Mouse (Mus musculus) liver, adult 2 months (tissue): ENCODE results near the gene Mst1. TPM values are rescaled to one million over a fixed set of nuclear protein-coding genes. Genes with fewer than 3 reads are reported as not detected.
A peak's percentile ranks its signal among the peaks of the same experiment; 100 is the strongest.

ENCODE experiments used
- DNase-seq: peaks from one replicate; pipeline ENCODE4 v3.0.0-alpha.2; 2011; ENCODE audit warnings: low read depth, low spot score; ENCODE audit errors: extremely low read depth
- H3K27ac ChIP-seq: fragments of 200-500 bp; replicated peaks from 2 replicates; pipeline ENCODE4 v1.5.1; 2012; ENCODE audit warnings: low read depth, mild to moderate bottlenecking, control low read depth, inconsistent platforms, low read length; ENCODE audit not compliant: insufficient read depth
- H3K27me3 ChIP-seq: fragments of 200-500 bp; 2 replicates; pipeline ENCODE4 v1.6.1; 2012; ENCODE audit warnings: mild to moderate bottlenecking, moderate library complexity, low read length, inconsistent platforms; ENCODE audit not compliant: control insufficient read depth, insufficient read depth
- H3K36me3 ChIP-seq: fragments of 200-500 bp; 2 replicates; pipeline ENCODE4 v1.6.1; 2012; ENCODE audit warnings: low read length, inconsistent platforms; ENCODE audit not compliant: control insufficient read depth, insufficient read depth
- H3K4me1 ChIP-seq: fragments of 200-500 bp; 2 replicates; pipeline ENCODE4 v1.6.1; 2011; ENCODE audit warnings: low read length; ENCODE audit not compliant: control insufficient read depth, insufficient read depth
- H3K4me3 ChIP-seq: fragments of 200-500 bp; 2 replicates; pipeline ENCODE4 v1.5.1; 2011; ENCODE audit warnings: low read depth, mild to moderate bottlenecking, control low read depth, low read length, moderate library complexity; ENCODE audit not compliant: insufficient read depth
- H3K79me2 ChIP-seq: fragments of 200-500 bp; 2 replicates; pipeline ENCODE4 v1.6.1; 2012; ENCODE audit warnings: inconsistent platforms, mild to moderate bottlenecking, low read length, moderate library complexity; ENCODE audit not compliant: control insufficient read depth, insufficient read depth
- H3K9ac ChIP-seq: fragments of 200-500 bp; 2 replicates; pipeline ENCODE4 v1.6.1; 2012; ENCODE audit warnings: low read depth, mild to moderate bottlenecking, control low read depth, inconsistent platforms, low read length
- CTCF ChIP-seq: fragments of 200-500 bp; IDR thresholded peaks from 2 replicates; pipeline ENCODE4 v1.5.1; 2011; ENCODE audit warnings: low read depth, low read length, control low read depth
- POLR2A ChIP-seq: fragments of 200-500 bp; IDR thresholded peaks from 2 replicates; pipeline ENCODE4 v1.6.1; 2011; ENCODE audit warnings: low read length, control low read depth; ENCODE audit not compliant: insufficient read depth; ENCODE audit errors: extremely low read depth
- WGBS: fragments of 180-500 bp; shearing (Covaris S2); methylation state at CpG from one replicate; pipeline ENCODE4 v1.1.7; 2018; 5-methylcytosine and 5-hydroxymethylcytosine counted together
- polyA plus RNA-seq: library from polyadenylated mRNA; depleted of rRNA; stranded (reverse); fragments of >200 nt; gene quantifications from 2 replicates; pipeline ENCODE4 v1.2.3, GENCODE M21; 2012
- total RNA-seq: library from RNA; depleted of rRNA; stranded (reverse); fragments of >200 nt; gene quantifications from 2 replicates; pipeline ENCODE4 v1.2.3, GENCODE M21; 2014

Gene Mst1
- total and polyA plus RNA-seq, 2 experiments, result 143 to 264 TPM

DNA sequence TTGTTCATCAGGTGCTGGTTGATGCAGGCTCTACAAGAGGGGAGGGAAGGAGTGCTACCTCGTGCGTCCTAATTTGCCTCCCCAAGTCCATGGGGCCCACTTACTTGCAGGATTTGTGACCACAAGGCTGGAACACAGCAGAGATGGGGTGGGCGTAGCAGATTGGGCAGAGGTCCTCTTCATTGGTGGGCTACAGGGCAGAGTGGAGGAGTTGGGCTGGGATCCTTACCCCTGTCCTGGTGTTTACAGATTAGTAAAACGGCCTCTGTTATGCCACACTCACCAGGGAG is 28.4 kb upstream of the Mst1 start:
- peaks cover 33% of the 10 kb centered on the region for H3K4me1 ChIP-seq
- no peak for DNase-seq
- no peak overlapping the region for H3K4me3 ChIP-seq
- H3K36me3 ChIP-seq, result peaks cover 3% of the 10 kb centered on the region; the same call in 1 of the 2 replicates
- TF ChIP-seq CTCF (no peak), POLR2A (no peak)
- H3K27me3 ChIP-seq, result no peaks in the 10 kb centered on the region
- H3K79me2 ChIP-seq, result peaks cover 4% of the 10 kb centered on the region; the same call in 1 of the 2 replicates
- no peak overlapping the region for H3K27ac ChIP-seq
- H3K9ac ChIP-seq, result no peak overlapping the region
- WGBS, result 72% methylated on average over 4 of the region's 4 CpGs

DNA sequence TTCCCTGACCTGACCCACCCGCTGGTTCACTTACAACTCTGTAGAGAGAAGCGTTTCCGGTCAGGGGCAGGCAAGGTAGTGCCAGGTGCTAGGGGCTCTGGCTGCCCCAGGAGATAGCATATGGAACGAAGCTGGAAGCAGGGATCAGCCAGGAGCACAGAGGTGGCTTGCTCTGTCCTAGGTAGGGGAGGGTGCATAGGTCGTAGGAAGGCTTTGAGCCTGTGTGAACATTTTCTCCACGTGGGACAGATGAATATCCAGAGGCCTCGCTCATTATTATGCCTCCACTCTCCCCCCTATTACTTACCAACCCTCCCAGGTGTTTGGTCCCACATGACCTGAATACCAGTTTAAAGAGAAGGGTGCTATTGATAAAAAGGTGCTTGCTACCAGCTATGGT is 27.8 kb upstream of the Mst1 start:
- H3K4me1 ChIP-seq, result peaks cover 37% of the 10 kb centered on the region
- no peak for DNase-seq
- no peak overlapping the region for H3K9ac ChIP-seq
- H3K36me3 ChIP-seq, result peaks cover 3% of the 10 kb centered on the region; the same call in 1 of the 2 replicates
- no peak overlapping the region for H3K4me3 ChIP-seq
- 67% methylated on average over 7 of the region's 7 CpGs for WGBS
- peaks cover 4% of the 10 kb centered on the region; the same call in 1 of the 2 replicates for H3K79me2 ChIP-seq
- TF ChIP-seq POLR2A, result no peak
- TF ChIP-seq CTCF, result no peak
- no peaks in the 10 kb centered on the region for H3K27me3 ChIP-seq
- H3K27ac ChIP-seq, result no peak overlapping the region

DNA sequence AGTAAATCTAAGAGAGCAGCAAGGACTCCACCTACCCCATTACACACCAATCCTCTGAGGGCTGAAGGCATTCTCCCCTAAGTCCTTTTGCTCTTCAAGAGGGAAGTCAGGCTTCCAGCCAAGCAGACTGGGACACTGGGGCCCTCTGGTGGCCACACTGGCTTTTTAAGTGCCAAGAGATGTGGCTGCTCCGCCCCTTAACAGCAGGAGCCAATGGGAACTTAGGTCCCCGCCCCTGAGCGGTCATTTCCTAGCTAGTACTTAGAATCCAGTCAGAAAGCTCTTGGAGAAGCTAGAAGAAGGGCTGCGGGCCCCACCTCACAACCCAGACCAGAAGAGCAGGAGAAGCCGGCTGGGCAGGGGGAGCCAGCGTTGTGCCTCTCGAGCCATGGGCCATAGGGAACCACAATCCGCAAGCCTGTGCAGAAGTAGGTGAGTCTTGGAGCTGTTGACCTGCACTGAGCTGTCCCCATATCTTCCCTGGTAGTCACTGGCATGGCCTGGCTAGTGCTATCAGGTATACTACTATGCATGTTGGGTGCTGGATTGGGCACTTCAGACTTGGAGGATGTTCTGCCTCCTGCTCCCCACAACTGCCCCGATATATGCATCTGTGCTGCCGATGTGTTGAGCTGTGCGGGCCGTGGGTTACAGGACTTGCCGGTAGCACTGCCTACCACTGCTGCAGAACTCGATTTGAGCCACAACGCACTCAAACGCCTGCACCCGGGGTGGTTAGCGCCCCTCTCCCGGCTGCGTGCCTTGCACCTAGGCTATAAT is 27.2 kb upstream of the Mst1 start, which contains the start of gene Amigo3:
Gene Amigo3 (plus strand): TSS at position 275 of the 780 bp plus-strand sequence.
- peaks cover 4% of the 10 kb centered on the region; the same call in 1 of the 2 replicates for H3K79me2 ChIP-seq
- TF ChIP-seq POLR2A, result no peak
- TF ChIP-seq CTCF, result peak; percentile 92
- H3K4me3 ChIP-seq, result no peak within 1 kb of the TSS
- no peak within 1 kb of the TSS for H3K9ac ChIP-seq
- H3K27ac ChIP-seq, result no peak within 1 kb of the TSS
- H3K27me3 ChIP-seq, result no peaks in the 10 kb centered on the region
- peaks cover 41% of the 10 kb centered on the region for H3K4me1 ChIP-seq
- DNase-seq, result peak; percentile 89
- 55% methylated on average over 20 of the region's 20 CpGs for WGBS
- H3K36me3 ChIP-seq, result peaks cover 3% of the 10 kb centered on the region; the same call in 1 of the 2 replicates

DNA sequence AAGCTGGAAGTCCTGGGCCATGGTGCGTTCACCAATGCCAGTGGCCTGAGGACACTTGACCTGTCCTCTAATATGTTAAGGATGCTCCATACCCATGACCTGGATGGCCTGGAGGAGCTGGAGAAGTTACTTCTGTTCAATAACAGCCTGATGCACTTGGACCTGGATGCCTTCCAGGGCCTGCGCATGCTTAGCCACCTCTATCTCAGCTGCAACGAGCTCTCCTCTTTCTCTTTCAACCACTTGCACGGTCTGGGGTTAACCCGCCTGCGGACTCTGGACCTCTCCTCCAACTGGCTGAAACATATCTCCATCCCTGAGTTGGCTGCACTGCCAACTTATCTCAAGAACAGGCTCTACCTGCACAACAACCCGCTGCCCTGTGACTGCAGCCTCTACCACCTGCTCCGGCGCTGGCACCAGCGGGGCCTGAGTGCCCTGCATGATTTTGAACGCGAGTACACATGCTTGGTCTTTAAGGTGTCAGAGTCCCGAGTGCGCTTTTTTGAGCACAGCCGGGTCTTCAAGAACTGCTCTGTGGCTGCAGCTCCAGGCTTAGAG is 26.5 kb upstream of the Mst1 start:
- DNase-seq, result peak; percentile 74
- TF ChIP-seq CTCF (no peak), POLR2A (no peak)
- peaks cover 4% of the 10 kb centered on the region; the same call in 1 of the 2 replicates for H3K79me2 ChIP-seq
- no peak overlapping the region for H3K4me3 ChIP-seq
- peaks cover 39% of the 10 kb centered on the region for H3K4me1 ChIP-seq
- no peaks in the 10 kb centered on the region for H3K27me3 ChIP-seq
- peaks cover 4% of the 10 kb centered on the region; the same call in 1 of the 2 replicates for H3K36me3 ChIP-seq
- no peak overlapping the region for H3K27ac ChIP-seq
- WGBS, result 66% methylated on average over 15 of the region's 15 CpGs
- H3K9ac ChIP-seq, result no peak overlapping the region

DNA sequence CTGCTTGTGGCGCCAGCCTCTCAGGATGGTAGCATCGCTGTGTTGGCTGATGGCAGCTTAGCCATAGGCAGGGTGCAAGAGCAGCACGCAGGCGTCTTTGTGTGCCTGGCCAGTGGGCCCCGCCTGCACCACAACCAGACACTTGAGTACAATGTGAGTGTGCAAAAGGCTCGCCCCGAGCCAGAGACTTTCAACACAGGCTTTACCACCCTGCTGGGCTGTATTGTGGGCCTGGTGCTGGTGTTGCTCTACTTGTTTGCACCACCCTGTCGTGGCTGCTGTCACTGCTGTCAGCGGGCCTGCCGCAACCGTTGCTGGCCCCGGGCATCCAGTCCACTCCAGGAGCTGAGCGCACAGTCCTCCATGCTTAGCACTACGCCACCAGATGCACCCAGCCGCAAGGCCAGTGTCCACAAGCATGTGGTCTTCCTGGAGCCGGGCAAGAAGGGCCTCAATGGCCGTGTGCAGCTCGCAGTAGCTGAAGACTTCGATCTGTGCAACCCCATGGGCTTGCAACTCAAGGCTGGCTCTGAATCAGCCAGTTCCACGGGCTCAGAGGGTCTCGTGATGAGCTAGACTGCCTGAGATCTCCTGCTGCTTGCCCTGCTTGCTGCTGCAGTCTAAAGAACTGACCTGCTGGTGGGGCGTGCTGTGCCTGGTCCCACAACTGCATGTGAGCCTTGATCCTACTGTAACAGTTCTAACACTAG is 25.8 kb upstream of the Mst1 start:
- peaks cover 1% of the 10 kb centered on the region; the same call in 1 of the 2 replicates for H3K79me2 ChIP-seq
- H3K27me3 ChIP-seq, result no peaks in the 10 kb centered on the region
- TF ChIP-seq CTCF (no peak), POLR2A (no peak)
- H3K36me3 ChIP-seq, result peaks cover 5% of the 10 kb centered on the region; the same call in 1 of the 2 replicates
- no peak overlapping the region for H3K9ac ChIP-seq
- H3K27ac ChIP-seq, result no peak overlapping the region
- peaks cover 39% of the 10 kb centered on the region for H3K4me1 ChIP-seq
- H3K4me3 ChIP-seq, result no peak overlapping the region
- no peak for DNase-seq
- 95% methylated on average over 22 of the region's 22 CpGs for WGBS
